Mouse (Mus musculus): ENCODE data around the gene Hsd11b2.

Gene Hsd11b2

GRCm38 (mm10) chr8:105518436-105519313 is at the start of gene Hsd11b2:
Hsd11b2 (plus strand) TSS chr8:105518755.
- in situ Hi-C loops (cut with MseI, MboI) = no loop called here

- in situ Hi-C loops (cut with MseI, MboI) = no loop called here
Observed at GRCm38 (mm10) chr8:105469041-105469695, 49.4 kb upstream of the Hsd11b2 start.

GRCm38 (mm10) chr8:105469816-105470215 is 48.7 kb upstream of the Hsd11b2 start:
- in situ Hi-C loops (cut with MseI, MboI) = no loop called here

GRCm38 (mm10) chr8:105470262-105470661 is 48.3 kb upstream of the Hsd11b2 start:
- in situ Hi-C loops (cut with MseI, MboI) = no loop called here

GRCm38 (mm10) chr8:105470681-105471313 is 47.8 kb upstream of the Hsd11b2 start:
- in situ Hi-C loops (cut with MseI, MboI) = no loop called here

- in situ Hi-C loops (cut with MseI, MboI) = no loop called here
Observed at GRCm38 (mm10) chr8:105471314-105472015, 47.1 kb upstream of the Hsd11b2 start, which contains the start of gene Tppp3. Tppp3 (minus strand) TSS chr8:105471526.

GRCm38 (mm10) chr8:105472414-105472932 is 46.1 kb upstream of the Hsd11b2 start:
- in situ Hi-C loops (cut with MseI, MboI) = no loop called here

- in situ Hi-C loops (cut with MseI, MboI) = no loop called here
Observed at GRCm38 (mm10) chr8:105472983-105473382, 45.6 kb upstream of the Hsd11b2 start.

- in situ Hi-C loops (cut with MseI, MboI) = no loop called here
Observed at GRCm38 (mm10) chr8:105473816-105474606, 44.5 kb upstream of the Hsd11b2 start.

- in situ Hi-C loops (cut with MseI, MboI) = no loop called here
Observed at GRCm38 (mm10) chr8:105474680-105475079, 43.9 kb upstream of the Hsd11b2 start.

- in situ Hi-C loops (cut with MseI, MboI) = no loop called here
Observed at GRCm38 (mm10) chr8:105475254-105475653, 43.3 kb upstream of the Hsd11b2 start.

GRCm38 (mm10) chr8:105475742-105476141 is 42.8 kb upstream of the Hsd11b2 start:
- in situ Hi-C loops (cut with MseI, MboI) = no loop called here

- in situ Hi-C loops (cut with MseI, MboI) = no loop called here
Observed at GRCm38 (mm10) chr8:105476161-105476560, 42.4 kb upstream of the Hsd11b2 start.

GRCm38 (mm10) chr8:105476628-105477413 is 41.7 kb upstream of the Hsd11b2 start:
- in situ Hi-C loops (cut with MseI, MboI) = no loop called here

- in situ Hi-C loops (cut with MseI, MboI) = no loop called here
Observed at GRCm38 (mm10) chr8:105477792-105478191, 40.8 kb upstream of the Hsd11b2 start.

GRCm38 (mm10) chr8:105481013-105481412 is 37.5 kb upstream of the Hsd11b2 start:
- in situ Hi-C loops (cut with MseI, MboI) = no loop called here

GRCm38 (mm10) chr8:105481453-105481852 is 37.1 kb upstream of the Hsd11b2 start:
- in situ Hi-C loops (cut with MseI, MboI) = no loop called here

GRCm38 (mm10) chr8:105482123-105482522 is 36.4 kb upstream of the Hsd11b2 start:
- in situ Hi-C loops (cut with MseI, MboI) = no loop called here

GRCm38 (mm10) chr8:105483212-105484029 is 35.1 kb upstream of the Hsd11b2 start:
- in situ Hi-C loops (cut with MseI, MboI) = no loop called here
